Mouse (Mus musculus) CH12.LX (cell line): ENCODE data around the gene Egln1.

Experiments used
- CTCF ChIP-seq, 2 experiments: IDR thresholded peaks in 1 of 2; conservative IDR thresholded peaks in 1 of 2; 2 replicates each; pipeline ENCODE4 v1.5.1; 2011 to 2012; ENCODE audit warnings: low read depth in 2 of 2, low read length in 2 of 2, improper control_type of control experiment in 1 of 2, inconsistent platforms in 1 of 2, mild to moderate bottlenecking in 1 of 2, moderate library complexity in 1 of 2
- E2F4 ChIP-seq: IDR thresholded peaks from 2 replicates; pipeline ENCODE4 v1.6.1; 2011; ENCODE audit warnings: low read depth, low read length, improper control_type of control experiment; ENCODE audit not compliant: insufficient replicate concordance
- ELF1 ChIP-seq: IDR thresholded peaks from 2 replicates; pipeline ENCODE4 v1.6.1; 2014; ENCODE audit warnings: low read depth, mild to moderate bottlenecking, inconsistent platforms, low read length, improper control_type of control experiment
- IRF4 ChIP-seq: IDR thresholded peaks from 2 replicates; pipeline ENCODE4 v1.6.1; 2014; ENCODE audit warnings: low read depth, mild to moderate bottlenecking, inconsistent platforms, low read length, improper control_type of control experiment
- MAX ChIP-seq: IDR thresholded peaks from 2 replicates; pipeline ENCODE4 v1.6.1; 2011; ENCODE audit warnings: low read length, improper control_type of control experiment
- NELFE ChIP-seq: IDR thresholded peaks from 2 replicates; pipeline ENCODE4 v1.6.1; 2011; ENCODE audit warnings: low read depth, low read length, improper control_type of control experiment
- NRF1 ChIP-seq: IDR thresholded peaks from 2 replicates; pipeline ENCODE4 v1.6.1; 2014; ENCODE audit warnings: low read depth, mild to moderate bottlenecking, inconsistent platforms, low read length, improper control_type of control experiment, moderate library complexity
- POLR2A ChIP-seq: IDR thresholded peaks from 2 replicates; pipeline ENCODE4 v1.6.1; 2011; ENCODE audit warnings: low read depth, mild to moderate bottlenecking, improper control_type of control experiment, low read length
- UBTF ChIP-seq: IDR thresholded peaks from 2 replicates; pipeline ENCODE4 v1.6.1; 2012; ENCODE audit warnings: low read depth, mild to moderate bottlenecking, inconsistent platforms, low read length, improper control_type of control experiment, moderate library complexity
- USF2 ChIP-seq: conservative IDR thresholded peaks from 2 replicates; pipeline ENCODE4 v1.6.1; 2011; ENCODE audit warnings: low read depth, low read length, improper control_type of control experiment
- ZC3H11A ChIP-seq: IDR thresholded peaks from 2 replicates; pipeline ENCODE4 v1.6.1; 2012; ENCODE audit warnings: low read depth, mild to moderate bottlenecking, inconsistent platforms, low read length, improper control_type of control experiment
- ZKSCAN1 ChIP-seq: IDR thresholded peaks from 2 replicates; pipeline ENCODE4 v1.6.1; 2012; ENCODE audit warnings: low read depth, inconsistent platforms, low read length, improper control_type of control experiment, borderline replicate concordance

DNA sequence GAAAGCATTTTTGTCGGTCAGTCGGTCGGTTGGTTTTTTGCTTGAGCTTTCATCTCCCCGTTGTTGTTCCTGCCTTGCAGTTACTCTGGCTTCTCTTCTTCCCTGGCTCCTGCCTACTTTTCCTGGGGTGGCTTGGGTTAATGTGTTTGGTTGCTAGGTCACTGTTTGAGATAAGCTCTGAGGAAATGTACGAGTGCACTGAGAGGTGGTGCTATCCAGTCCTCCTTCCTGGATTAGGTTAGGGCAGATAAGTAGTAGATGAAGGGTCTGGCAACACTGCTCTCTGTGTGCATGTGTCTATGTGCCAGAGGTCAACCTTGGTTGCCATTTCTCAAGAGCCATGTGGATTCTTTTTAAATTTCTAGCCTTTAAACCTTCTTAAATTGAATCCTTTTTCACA lies 76.4 kb downstream of the Egln1 start:
- no peak for TF ChIP-seq NELFE
- no peak for TF ChIP-seq CTCF (conservative IDR thresholded peaks at IDR 0.05 in 1 of 2, IDR thresholded peaks at IDR 0.05 in 1 of 2; ENCODE audit: low read depth in 2 of 2, low read length in 2 of 2)
- TF ChIP-seq UBTF, result no peak
- TF ChIP-seq POLR2A, result no peak
- no peak for TF ChIP-seq MAX
- no peak for TF ChIP-seq ELF1
- TF ChIP-seq E2F4, result no peak
- TF ChIP-seq ZKSCAN1, result no peak
- no peak for TF ChIP-seq ZC3H11A
- TF ChIP-seq USF2, result no peak
- no peak for TF ChIP-seq IRF4
- TF ChIP-seq NRF1, result no peak
